Mouse (Mus musculus): Measurements from ENCODE around the gene Atrnl1.

GRCm38 (mm10) chr19:57725326-57725725 is 114.5 kb downstream of the Atrnl1 start:
- no peak for TF ChIP-seq CTCF (IDR thresholded peaks at IDR 0.05; ENCODE audit: low read depth)
- no peak for TF ChIP-seq EP300 (optimal IDR thresholded peaks at IDR 0.05)

All from stomach, postnatal 0 days (tissue).